Mouse (Mus musculus) adipocyte (in vitro differentiated cells): ENCODE data around the gene Hoxa7.

Source experiments
- DNase-seq: peaks from one replicate; pipeline ENCODE4 v3.0.0-alpha.2; 2016; ENCODE audit warnings: low spot score

Gene Hoxa7

DNA sequence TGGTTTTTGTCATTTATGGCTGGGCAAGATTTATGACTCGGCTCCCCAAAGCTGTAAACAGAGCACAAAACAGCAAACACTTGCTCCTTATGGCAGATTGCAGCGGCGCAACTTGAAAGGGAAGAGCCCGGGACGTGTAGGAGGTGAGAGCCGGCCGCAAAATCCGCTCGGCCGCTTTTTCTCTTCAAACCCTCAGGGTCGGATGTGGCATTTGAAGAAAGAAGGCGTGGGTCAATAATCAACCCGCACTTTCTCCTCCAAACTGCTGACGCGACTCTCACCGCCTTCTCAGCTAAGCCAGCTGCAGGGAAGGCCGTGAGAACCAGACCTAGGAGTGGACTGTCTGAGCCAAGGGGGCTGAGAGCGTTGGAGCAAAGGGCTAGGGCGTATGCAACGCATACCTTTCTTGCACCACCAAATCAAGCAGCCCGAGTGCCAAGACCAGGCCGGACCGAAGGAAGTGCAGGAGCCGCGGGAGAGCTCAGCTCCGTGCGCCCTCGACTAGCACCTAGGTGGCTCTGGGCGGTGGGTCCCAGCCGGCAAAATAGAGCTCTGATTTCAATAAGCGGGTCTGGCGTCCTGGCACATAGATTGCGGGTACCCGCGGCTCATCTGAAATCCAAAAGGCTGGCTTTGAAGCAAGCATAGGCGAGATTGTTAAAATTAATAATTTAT lies 44.5 kb downstream of the Hoxa7 start, which contains the start of gene 5730596B20Rik:
Gene 5730596B20Rik (plus strand): TSS at position 438 of the 675 bp plus-strand sequence.
- no peak for DNase-seq

DNA sequence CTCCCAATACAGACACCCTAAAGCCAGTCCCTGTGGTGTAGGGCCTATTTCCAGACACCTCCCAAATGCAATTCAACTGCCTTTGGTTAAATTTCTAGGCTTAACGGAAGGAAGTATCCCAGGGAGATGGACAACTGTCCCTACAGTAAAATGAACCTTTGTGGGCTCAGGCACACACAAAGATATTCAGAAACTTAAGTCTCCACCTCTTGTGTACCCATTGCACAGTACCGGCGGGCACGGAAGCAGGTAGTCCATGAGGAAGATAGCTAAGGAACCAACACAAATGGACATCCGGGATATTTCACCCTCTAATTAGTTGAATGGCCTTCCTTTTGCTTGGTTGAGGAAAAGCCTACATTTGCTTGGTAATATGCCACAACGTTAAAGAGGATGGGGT lies 45.3 kb downstream of the Hoxa7 start:
- no peak for DNase-seq

DNA sequence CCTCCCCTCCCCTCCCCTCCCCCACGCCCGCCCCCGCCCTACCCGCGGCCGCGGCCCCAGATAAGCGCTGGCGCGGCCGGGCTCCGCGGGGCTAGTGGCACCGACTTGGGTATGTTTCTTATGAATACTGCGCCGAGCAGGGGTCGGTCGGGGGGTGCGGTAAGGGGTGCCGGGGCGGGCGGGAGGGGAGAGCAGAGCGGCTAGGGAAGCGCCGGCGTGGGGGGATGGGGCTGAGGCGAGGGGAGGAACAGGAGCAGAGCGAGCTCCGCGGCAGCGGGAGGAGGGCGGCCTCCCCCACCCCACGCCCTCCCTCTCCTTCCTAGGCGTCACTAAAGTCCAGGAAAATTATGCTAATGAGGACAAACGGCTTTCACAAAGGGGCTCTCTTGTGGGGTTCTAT lies 45.8 kb downstream of the Hoxa7 start:
- DNase-seq, result no peak

DNA sequence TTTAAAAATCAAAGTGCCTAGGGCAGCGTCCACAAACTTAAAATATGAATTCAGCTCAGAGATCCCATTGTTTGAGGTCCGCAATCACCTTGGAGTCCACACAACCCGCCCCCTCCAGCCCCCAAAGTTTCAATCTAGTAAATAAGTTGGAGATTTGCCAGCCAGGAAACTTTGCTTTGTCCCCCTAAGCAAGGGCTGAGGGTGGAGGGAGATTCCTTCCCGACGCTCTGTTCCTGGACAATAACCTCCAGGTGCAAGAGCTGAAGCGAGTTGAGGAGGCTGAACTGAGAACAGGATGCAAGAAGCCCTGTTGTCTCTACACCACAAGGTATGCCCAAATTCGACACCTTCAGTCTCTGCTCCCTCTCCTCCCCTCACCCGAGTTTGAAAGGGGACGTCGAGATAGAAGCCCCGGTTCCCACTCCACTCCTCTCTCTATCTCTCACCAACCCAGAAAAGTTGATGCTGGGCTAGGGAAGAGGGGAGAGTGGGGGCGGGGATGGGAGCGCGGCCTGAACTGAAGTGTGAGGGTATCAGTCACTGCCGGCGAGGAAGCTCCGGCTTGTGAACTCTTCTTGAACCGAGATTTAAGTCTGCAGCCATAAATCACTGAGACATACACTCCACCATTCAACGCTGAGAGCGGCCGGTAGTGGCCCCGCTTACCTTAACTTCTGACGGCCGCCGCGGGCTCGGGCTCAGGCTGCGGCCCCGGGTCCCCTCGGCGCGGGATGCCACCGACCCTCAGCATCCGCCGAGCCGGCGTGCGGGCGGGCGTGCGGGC lies 46.5 kb downstream of the Hoxa7 start:
- no peak for DNase-seq

DNA sequence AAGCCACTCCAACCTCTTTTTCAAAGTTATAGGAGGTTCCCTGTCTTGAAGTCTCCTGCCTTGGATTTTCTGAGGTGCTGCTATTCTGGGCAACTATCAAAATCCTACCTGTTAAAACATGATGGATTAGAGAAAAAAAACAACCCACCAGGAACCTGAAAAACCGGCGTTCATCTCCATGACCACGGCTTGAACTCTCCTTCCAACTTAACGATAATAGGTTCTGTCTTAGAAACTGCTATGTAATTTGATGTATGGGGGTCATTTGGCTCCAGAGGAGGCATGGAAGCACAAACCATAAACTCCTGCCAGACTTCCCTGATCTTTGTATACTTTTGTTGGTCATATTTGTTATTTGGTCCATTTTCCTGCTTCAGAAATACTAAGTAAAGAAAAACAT lies 48.0 kb downstream of the Hoxa7 start:
- no peak for DNase-seq

DNA sequence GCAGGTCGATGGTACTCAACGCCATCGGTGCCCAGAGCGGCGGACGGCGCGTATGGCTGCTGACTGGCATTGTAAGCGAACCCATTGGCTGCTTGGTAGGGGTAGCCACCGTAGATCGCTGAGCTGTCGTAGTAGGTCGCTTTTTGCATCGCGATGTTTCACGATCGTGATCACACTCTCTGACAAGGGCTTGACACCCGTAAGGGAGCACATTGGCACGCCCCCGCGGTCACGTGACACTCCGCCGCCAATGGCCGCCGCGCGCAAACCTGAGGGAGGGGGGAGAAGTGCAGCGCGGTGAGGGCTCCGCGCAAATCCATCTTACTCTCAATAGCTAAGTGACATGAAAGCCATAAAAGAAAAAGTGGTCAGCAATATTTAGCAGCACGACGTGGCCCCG lies 49.2 kb downstream of the Hoxa7 start:
- peak; percentile 88 for DNase-seq

DNA sequence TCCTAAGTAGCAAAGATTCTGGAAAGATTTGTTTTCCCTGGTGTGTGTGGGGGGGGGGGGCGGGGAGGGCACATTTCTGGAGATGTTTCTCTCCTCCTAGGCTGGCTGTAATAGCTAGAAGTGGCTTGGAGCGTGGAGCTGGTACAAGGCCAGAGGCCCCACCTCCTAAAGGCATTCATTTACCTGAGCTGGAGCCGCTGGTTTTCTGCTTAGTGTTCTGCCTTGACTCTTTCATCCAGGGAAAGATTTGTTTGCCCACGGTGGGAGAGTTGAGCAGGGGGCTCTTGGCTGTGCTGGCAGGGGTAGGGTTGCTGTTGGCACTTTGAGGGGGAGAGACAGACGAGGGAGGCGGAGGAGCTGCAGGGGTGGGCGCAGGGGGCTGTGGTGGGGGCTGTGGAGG lies 49.7 kb downstream of the Hoxa7 start:
- DNase-seq, result no peak

DNA sequence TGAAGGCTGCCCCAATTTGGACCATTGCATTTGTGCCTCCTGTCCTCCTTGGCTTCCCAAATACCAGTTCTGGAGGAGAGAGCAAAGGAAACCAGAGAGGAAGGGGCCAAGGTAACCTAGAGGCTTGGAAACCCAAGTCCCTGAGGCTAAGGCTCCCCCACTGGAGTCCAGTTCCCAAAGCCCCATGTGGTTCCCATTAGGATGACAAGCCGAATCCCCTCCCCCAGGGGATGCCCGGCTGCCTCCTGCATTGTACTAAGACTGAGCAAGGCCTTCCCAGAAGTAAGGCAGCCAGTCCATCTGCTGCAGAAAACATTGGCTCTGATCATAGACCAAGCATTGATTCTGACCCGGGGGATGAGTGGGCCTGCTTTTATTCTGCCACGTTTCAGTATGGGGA lies 50.3 kb downstream of the Hoxa7 start:
- peak; percentile 65 for DNase-seq

DNA sequence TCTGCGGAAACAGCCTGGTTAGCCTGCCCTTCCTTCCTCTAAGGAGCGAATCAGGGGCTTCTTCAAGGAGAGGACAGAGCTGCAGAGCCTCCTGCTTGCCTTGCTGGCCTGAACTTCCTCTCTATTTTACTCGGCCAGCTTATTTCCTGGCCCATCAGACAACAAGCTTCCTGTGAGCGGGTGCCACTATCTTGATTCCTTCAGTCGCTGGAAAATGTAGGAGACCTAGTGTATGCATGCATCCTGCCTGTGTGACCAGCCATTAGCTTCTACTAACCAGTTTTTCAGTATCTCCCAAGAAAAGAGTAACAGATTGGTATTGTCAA lies 50.8 kb downstream of the Hoxa7 start:
- no peak for DNase-seq

DNA sequence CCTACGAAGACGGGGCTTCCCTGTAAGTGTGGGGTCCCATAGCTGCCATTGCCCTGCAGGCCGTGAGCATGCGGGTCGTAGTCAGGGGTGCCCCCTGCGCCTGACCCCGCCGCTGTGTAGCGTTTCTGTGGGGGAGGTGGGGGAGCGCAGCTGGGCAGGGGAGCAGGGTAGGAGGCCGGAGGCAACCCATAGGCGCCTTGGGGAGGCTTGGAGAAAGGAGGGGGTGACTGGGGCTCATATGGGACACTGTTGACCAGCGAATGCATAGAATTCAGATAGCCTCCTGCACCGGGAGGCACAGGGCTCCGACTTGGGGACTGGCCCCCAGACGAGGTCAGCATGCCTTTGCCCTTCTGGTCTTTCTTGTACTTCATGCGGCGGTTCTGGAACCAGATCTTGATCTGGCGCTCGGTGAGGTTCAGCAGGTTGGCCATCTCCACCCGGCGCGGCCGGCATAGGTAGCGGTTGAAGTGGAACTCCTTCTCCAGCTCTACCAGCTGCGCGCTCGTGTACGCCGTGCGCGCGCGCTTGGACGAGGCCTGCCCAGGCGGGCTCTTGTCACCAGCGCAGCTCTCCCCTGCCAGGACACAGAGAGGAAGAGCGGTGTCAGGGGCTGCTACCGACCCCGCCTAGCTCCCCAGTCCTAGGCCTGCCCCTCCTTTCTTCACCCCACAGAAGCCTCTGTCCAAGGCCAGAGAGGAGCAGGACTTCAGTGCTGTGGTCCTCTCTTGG lies 51.3 kb downstream of the Hoxa7 start:
- no peak for DNase-seq

DNA sequence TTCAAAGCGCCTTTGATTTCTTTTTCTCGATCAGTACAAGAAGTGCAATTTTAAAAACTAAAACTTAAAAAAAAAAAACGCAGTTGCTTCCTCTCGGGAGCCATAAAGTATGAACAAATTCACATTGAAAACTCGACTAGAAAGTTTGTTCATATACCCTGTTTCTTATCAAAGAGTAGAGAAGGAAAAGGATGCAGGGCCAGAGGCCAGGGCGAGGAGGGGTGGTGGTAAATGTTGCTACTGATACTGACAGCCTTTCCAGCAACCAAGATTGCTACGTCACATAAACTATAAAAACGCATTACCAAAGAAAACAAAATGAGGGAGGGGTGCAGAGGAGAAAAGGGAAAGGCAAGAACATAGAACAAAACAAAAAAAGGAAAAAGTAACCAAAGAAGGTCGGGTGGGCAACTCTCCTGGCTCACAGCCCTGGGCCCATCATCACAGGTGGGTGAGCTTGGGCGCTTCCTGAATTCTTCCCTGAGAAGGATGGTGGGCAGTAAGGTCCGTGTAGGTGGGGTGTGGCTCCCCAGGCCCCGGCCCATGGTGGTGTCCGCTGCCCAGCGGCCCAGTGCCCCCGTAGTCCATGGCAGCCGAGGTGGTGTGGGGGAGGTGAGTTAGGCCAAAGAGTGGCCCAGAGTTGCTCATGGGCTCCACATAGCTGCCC lies 52.0 kb downstream of the Hoxa7 start:
- no peak for DNase-seq

DNA sequence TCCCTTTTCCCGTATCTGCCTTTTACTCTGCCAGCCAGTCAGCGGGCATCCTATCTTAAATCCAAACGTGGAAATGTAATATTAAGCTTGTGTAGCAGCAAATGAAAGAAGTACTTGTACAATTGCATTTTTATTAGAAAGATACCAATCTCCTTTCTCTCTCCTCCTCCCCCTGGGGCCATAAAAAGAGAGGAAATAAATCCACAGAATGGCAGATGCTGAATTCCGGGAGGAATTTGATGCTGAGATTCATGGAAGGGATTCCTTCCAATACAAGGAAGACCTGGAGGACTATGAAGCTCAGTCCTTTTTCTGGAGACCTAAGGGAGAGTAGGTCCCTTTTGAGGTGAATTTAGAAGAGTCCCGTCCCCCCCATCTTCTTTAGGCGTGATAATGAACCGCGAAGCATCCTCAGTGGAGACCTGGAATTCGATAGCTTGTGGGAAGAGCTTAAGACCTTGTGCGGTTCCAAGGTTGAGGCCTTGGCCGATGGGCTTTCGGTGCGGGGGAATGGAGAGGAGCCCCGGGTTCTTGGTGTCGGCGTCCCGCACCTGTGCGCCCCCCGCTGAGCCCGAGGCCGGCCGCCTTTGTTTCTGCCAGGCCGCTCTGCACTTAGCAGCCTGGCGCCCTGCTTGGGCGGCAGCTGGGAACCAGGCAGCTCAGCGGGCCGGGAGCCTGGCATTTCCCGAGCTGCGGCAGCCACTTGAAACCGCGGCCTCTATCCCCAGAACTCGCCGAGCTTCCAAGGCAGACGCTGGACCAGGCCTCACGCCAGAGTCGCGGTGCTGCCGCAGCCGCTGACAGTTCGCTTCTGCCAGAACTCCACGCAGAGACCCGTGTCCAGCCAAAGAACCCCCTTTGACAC lies 53.2 kb downstream of the Hoxa7 start:
- DNase-seq, result peak; percentile 81

DNA sequence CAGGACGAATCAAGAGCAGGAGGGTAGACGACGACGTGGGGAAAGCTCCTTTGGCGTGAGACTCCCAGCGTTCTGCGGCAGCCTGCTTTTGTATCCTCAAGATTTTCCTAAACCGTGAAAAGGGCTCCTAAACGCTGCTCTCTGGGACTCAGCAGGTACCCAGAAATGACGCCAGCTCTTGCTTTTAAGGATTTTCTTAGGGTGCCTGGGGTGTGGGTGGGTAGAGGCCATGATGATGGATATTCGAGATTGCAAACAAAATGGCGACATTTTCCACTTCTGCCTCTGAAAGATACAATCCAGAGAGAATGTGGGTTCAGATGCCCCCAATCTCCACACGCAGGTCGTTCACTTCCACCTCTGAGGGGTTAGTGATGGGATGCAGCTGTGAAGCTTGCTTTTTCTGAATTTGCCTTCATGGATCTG lies 53.9 kb downstream of the Hoxa7 start:
- no peak for DNase-seq

DNA sequence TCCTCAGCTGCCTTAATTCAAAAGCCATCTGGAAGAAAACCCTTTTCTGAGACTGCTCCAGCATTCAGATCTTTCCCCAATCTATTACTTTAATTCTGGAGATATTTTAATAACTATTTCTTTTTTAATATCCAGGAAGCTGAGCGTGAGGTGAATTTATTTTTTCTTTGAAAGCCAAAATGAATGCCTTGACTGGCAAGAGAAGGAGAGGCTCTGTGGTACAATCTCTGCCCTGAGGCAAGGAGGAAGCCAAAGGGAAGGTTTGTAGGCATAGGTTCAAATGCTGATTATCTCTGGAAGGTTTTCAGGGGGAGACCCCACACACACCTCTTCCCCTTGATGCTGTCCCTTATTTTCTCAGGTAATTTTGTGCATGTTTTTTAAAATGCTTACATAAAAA lies 54.5 kb downstream of the Hoxa7 start:
- no peak for DNase-seq

DNA sequence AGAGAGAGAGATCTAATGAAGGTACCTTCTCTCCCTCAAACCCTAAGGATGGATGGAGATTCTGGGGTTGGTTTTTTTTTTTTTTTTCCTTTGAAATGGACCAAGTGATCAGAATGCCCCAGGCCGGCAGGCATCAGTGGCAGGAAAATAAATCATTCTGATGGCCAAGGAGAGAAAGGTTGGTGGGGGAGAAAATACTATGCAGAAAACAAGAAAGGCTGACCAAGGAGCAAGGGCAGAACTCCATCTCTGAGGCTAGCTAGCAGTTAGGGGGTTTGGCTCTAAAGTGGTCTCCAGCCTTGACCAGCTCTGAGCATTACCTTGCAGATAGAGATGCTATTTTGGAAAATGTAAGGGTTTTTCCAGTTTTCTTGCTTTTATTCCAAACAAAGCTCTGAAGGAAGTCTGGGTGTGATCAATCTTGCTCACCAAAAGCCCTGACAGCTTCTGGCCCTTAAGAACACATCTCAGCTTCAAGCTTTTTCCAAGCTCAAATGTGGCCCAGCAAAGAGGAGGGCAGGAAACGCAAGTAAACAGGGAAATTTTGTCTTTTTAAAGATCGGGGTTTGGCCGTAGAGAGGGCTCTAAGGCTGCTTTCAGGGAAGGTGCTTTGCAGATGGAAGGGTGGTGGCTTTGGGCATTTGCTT lies 55.1 kb downstream of the Hoxa7 start:
- peak; percentile 47 for DNase-seq

DNA sequence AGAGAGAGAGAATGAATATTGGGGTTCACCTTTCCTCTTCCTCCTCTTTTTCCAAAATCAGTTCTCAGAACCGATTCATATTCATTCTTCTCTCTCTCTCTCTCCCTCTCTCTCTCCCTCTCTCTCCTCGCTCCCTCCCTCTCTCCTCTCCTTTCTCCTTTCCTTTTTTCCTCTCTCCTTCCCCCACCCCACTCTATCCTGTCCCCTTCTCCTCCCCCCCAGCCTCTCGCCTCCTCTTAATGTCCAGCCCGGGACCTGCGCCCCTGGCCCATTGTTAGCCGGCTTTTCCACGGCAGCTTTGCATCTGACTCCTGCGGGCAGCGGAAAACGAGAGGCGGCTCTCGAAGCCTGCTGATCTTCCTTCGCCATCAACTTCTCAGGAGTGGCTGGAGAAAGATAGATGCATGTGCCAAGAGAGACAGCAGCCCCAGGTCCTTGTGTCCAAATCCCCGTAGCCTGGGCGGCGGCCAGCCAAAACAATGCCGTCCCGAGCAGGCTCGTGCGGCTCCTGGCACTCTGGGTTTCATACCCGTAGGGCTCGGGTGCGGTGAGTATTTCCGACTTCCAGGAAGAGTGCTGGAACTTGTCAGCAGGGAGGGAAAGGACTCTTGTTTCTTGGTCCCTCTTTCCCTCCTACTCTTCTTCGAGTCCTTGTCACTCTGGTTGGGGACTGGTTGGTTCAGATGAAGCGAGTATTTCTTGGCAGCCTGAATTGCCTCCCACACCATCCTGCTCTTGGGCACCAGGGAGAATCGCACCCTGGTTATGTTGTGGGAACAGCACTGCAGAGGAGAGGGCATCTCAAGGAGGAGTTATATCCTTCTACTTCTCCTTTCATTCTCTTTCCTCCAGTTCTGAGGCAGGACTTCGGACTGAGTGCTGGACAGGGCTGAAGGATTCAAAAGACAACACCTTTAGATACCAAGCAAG lies 55.9 kb downstream of the Hoxa7 start:
- DNase-seq, result peak; percentile 78

DNA sequence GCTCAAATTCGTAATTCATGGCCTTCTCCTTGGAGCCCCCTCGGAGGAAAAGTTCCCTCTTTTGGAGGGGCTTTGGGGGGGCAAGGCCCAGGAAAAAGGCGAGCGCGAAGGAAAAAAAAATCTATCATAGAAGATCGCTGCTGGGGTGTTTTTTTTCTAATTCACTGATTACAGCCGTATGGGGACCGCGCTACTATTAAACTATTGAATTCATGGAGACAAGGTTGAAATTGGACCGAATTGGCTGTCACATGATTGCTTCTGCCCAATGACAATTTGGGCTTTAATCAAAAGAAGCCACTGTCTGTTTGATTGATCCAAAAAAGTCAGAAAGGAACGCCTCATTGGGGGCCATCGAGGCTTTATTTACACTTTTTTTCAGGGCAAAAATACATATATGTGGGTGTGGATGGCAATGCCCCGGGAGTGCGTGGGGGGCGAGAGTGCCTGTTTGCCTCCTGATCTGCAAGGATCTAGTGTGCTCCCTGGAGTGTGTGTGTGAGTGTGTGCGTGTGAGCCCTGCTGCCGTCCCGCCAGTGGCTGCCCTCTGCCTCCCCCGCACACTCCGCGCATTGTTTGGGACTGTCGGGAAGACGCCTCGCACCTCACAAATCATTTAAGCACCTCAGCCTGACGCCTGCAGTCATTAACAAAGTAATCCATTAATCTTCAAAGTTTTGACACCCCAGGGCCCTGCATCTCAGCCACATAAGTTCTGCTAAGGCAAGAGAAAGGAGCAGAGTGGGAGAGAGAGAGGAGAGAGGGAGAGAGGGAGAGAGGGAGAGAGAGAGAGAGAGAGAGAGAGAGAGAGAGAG lies 56.8 kb downstream of the Hoxa7 start, which contains the start of gene Hoxa2:
Gene Hoxa2 (minus strand): TSS at position 206 of the 815 bp plus-strand sequence.
- peak; percentile 85 for DNase-seq
